Mouse (Mus musculus) CH12.LX (cell line): Measurements from ENCODE around the gene Lrp10. TPM values are rescaled to one million over a fixed set of nuclear protein-coding genes. Genes with fewer than 3 reads are reported as not detected.

Source experiments
- DNase-seq: peaks from one replicate; pipeline ENCODE4 v3.0.0-alpha.2; 2013; ENCODE audit errors: extremely low read depth
- H3K27ac ChIP-seq: 2 replicates; pipeline ENCODE4 v1.5.1; 2012; ENCODE audit warnings: low read depth, mild to moderate bottlenecking, control low read depth, moderate library complexity; ENCODE audit not compliant: insufficient read depth
- H3K27me3 ChIP-seq: replicated peaks from 2 replicates; pipeline ENCODE3; 2012; ENCODE audit warnings: inconsistent platforms
- H3K36me3 ChIP-seq, 2 experiments: replicated peaks in 1 of 2; 2 replicates each; pipeline versions ENCODE3 to v1.6.1; 2012; ENCODE audit warnings: inconsistent platforms in 1 of 2, low read length in 1 of 2, mild to moderate bottlenecking in 1 of 2, mixed read lengths in 1 of 2, moderate library complexity in 1 of 2; ENCODE audit not compliant: control insufficient read depth in 1 of 2, insufficient read depth in 1 of 2
- H3K4me1 ChIP-seq, 2 experiments: 2 replicates each; pipeline ENCODE4 v1.6.1; 2012; ENCODE audit warnings: inconsistent platforms in 1 of 2, moderate library complexity in 1 of 2; ENCODE audit not compliant: insufficient read depth in 2 of 2, control insufficient read depth in 1 of 2
- H3K4me2 ChIP-seq: 2 replicates; pipeline ENCODE4 v1.6.1; 2012; ENCODE audit warnings: low read depth, mild to moderate bottlenecking, control low read depth; ENCODE audit not compliant: poor library complexity, insufficient read depth, severe bottlenecking
- H3K4me3 ChIP-seq, 3 experiments: fragments of 150-350 bp in 1 of 3; sonication (generic) in 1 of 3; replicated peaks in 1 of 3; 2 replicates each; pipeline versions ENCODE3 to v1.5.1; 2011 to 2012; ENCODE audit warnings: low read depth in 2 of 3, low read length in 2 of 3, mild to moderate bottlenecking in 2 of 3, moderate library complexity in 2 of 3, control low read depth in 1 of 3, improper control_type of control experiment in 1 of 3, inconsistent platforms in 1 of 3, mixed read lengths in 1 of 3; ENCODE audit not compliant: poor library complexity in 1 of 3
- H3K79me2 ChIP-seq: replicated peaks from 2 replicates; pipeline ENCODE4 v1.6.1; 2012; ENCODE audit warnings: mild to moderate bottlenecking, moderate library complexity; ENCODE audit not compliant: control insufficient read depth, poor library complexity, insufficient read depth, severe bottlenecking; ENCODE audit errors: extremely low read depth
- H3K9ac ChIP-seq: 2 replicates; pipeline ENCODE4 v1.6.1; 2012; ENCODE audit warnings: low read depth, mild to moderate bottlenecking, control low read depth, moderate library complexity; ENCODE audit not compliant: insufficient read depth
- H3K9me3 ChIP-seq: replicated peaks from 2 replicates; pipeline ENCODE3; 2012; ENCODE audit warnings: low read length, inconsistent platforms, mixed read lengths
- BHLHE40 ChIP-seq: IDR thresholded peaks from 2 replicates; pipeline ENCODE4 v1.6.1; 2011; ENCODE audit warnings: mild to moderate bottlenecking, low read depth, low read length, improper control_type of control experiment
- CHD1 ChIP-seq: IDR thresholded peaks from 2 replicates; pipeline ENCODE4 v1.6.1; 2012; ENCODE audit warnings: low read depth, low read length, improper control_type of control experiment, inconsistent platforms
- CHD2 ChIP-seq: IDR thresholded peaks from 2 replicates; pipeline ENCODE4 v1.6.1; 2011; ENCODE audit warnings: low read length, improper control_type of control experiment
- CTCF ChIP-seq, 2 experiments: IDR thresholded peaks in 1 of 2; conservative IDR thresholded peaks in 1 of 2; 2 replicates each; pipeline ENCODE4 v1.5.1; 2011 to 2012; ENCODE audit warnings: low read depth in 2 of 2, low read length in 2 of 2, improper control_type of control experiment in 1 of 2, inconsistent platforms in 1 of 2, mild to moderate bottlenecking in 1 of 2, moderate library complexity in 1 of 2
- E2F4 ChIP-seq: IDR thresholded peaks from 2 replicates; pipeline ENCODE4 v1.6.1; 2011; ENCODE audit warnings: low read depth, low read length, improper control_type of control experiment; ENCODE audit not compliant: insufficient replicate concordance
- ELF1 ChIP-seq: IDR thresholded peaks from 2 replicates; pipeline ENCODE4 v1.6.1; 2014; ENCODE audit warnings: low read depth, mild to moderate bottlenecking, inconsistent platforms, low read length, improper control_type of control experiment
- EP300 ChIP-seq: IDR thresholded peaks from 2 replicates; pipeline ENCODE4 v1.6.1; 2011; ENCODE audit warnings: low read length, improper control_type of control experiment
- GABPA ChIP-seq: IDR thresholded peaks from 2 replicates; pipeline ENCODE4 v1.6.1; 2012; ENCODE audit warnings: low read depth, low read length, improper control_type of control experiment, inconsistent platforms; ENCODE audit not compliant: insufficient replicate concordance
- HCFC1 ChIP-seq: IDR thresholded peaks from 2 replicates; pipeline ENCODE4 v1.6.1; 2012; ENCODE audit warnings: low read depth, mild to moderate bottlenecking, inconsistent platforms, low read length, improper control_type of control experiment
- IRF4 ChIP-seq: IDR thresholded peaks from 2 replicates; pipeline ENCODE4 v1.6.1; 2014; ENCODE audit warnings: low read depth, mild to moderate bottlenecking, inconsistent platforms, low read length, improper control_type of control experiment
- JUND ChIP-seq: conservative IDR thresholded peaks from 2 replicates; pipeline ENCODE4 v1.6.1; 2011; ENCODE audit warnings: low read depth, low read length, improper control_type of control experiment
- MAFK ChIP-seq: IDR thresholded peaks from 2 replicates; pipeline ENCODE4 v1.6.1; 2011; ENCODE audit warnings: low read length, improper control_type of control experiment; ENCODE audit not compliant: insufficient replicate concordance
- MAX ChIP-seq: IDR thresholded peaks from 2 replicates; pipeline ENCODE4 v1.6.1; 2011; ENCODE audit warnings: low read length, improper control_type of control experiment
- MAZ ChIP-seq: IDR thresholded peaks from 2 replicates; pipeline ENCODE4 v1.6.1; 2012; ENCODE audit warnings: low read depth, mild to moderate bottlenecking, inconsistent platforms, low read length, improper control_type of control experiment, moderate library complexity
- MEF2A ChIP-seq: IDR thresholded peaks from 2 replicates; pipeline ENCODE4 v1.6.1; 2014; ENCODE audit warnings: low read depth, mild to moderate bottlenecking, inconsistent platforms, low read length, improper control_type of control experiment, borderline replicate concordance
- MXI1 ChIP-seq: IDR thresholded peaks from 2 replicates; pipeline ENCODE4 v1.6.1; 2011; ENCODE audit warnings: mild to moderate bottlenecking, low read depth, low read length, improper control_type of control experiment
- MYC ChIP-seq: IDR thresholded peaks from 2 replicates; pipeline ENCODE4 v1.6.1; 2011; ENCODE audit warnings: low read depth, mild to moderate bottlenecking, improper control_type of control experiment, low read length
- NELFE ChIP-seq: IDR thresholded peaks from 2 replicates; pipeline ENCODE4 v1.6.1; 2011; ENCODE audit warnings: low read depth, low read length, improper control_type of control experiment
- NRF1 ChIP-seq: IDR thresholded peaks from 2 replicates; pipeline ENCODE4 v1.6.1; 2014; ENCODE audit warnings: low read depth, mild to moderate bottlenecking, inconsistent platforms, low read length, improper control_type of control experiment, moderate library complexity
- PAX5 ChIP-seq: IDR thresholded peaks from 2 replicates; pipeline ENCODE4 v1.6.1; 2012; ENCODE audit warnings: low read length, inconsistent platforms, mixed read lengths
- POLR2A ChIP-seq: IDR thresholded peaks from 2 replicates; pipeline ENCODE4 v1.6.1; 2011; ENCODE audit warnings: low read depth, mild to moderate bottlenecking, improper control_type of control experiment, low read length
- POLR2AphosphoS2 ChIP-seq: IDR thresholded peaks from 2 replicates; pipeline ENCODE4 v1.6.1; 2011; ENCODE audit warnings: low read depth, low read length, improper control_type of control experiment
- RAD21 ChIP-seq: IDR thresholded peaks from 2 replicates; pipeline ENCODE4 v1.6.1; 2011; ENCODE audit warnings: low read depth, mild to moderate bottlenecking, low read length, improper control_type of control experiment, moderate library complexity
- SIN3A ChIP-seq: IDR thresholded peaks from 2 replicates; pipeline ENCODE4 v1.6.1; 2012; ENCODE audit warnings: low read length, improper control_type of control experiment, inconsistent platforms
- SMC3 ChIP-seq: IDR thresholded peaks from 2 replicates; pipeline ENCODE4 v1.6.1; 2011; ENCODE audit warnings: low read depth, low read length, improper control_type of control experiment
- TBP ChIP-seq: conservative IDR thresholded peaks from 2 replicates; pipeline ENCODE4 v1.6.1; 2011; ENCODE audit warnings: low read depth, low read length, improper control_type of control experiment
- TCF12 ChIP-seq: IDR thresholded peaks from 2 replicates; pipeline ENCODE4 v1.6.1; 2014; ENCODE audit warnings: low read depth, mild to moderate bottlenecking, inconsistent platforms, low read length, improper control_type of control experiment
- UBTF ChIP-seq: IDR thresholded peaks from 2 replicates; pipeline ENCODE4 v1.6.1; 2012; ENCODE audit warnings: low read depth, mild to moderate bottlenecking, inconsistent platforms, low read length, improper control_type of control experiment, moderate library complexity
- USF2 ChIP-seq: conservative IDR thresholded peaks from 2 replicates; pipeline ENCODE4 v1.6.1; 2011; ENCODE audit warnings: low read depth, low read length, improper control_type of control experiment
- ZC3H11A ChIP-seq: IDR thresholded peaks from 2 replicates; pipeline ENCODE4 v1.6.1; 2012; ENCODE audit warnings: low read depth, mild to moderate bottlenecking, inconsistent platforms, low read length, improper control_type of control experiment
- ZMIZ1 ChIP-seq: IDR thresholded peaks from 2 replicates; pipeline ENCODE4 v1.6.1; 2012; ENCODE audit warnings: low read depth, mild to moderate bottlenecking, inconsistent platforms, low read length, improper control_type of control experiment
- ZNF384 ChIP-seq: IDR thresholded peaks from 2 replicates; pipeline ENCODE4 v1.6.1; 2012; ENCODE audit warnings: low read depth, low read length, improper control_type of control experiment, inconsistent platforms
- dilution Hi-C: fragments of 300-500 bp; cut with MboI; formaldehyde crosslinking; loops from 2 replicates; pipeline ENCODE4 v1.14.3; 2020; ENCODE audit warnings: low sequenced_read_pairs; ENCODE audit not compliant: extremely low pct_unique_long_range_greater_than_20kb, extremely low pct_ligation_motif_present
- in situ Hi-C: fragments of 300-500 bp; cut with MboI; formaldehyde crosslinking; loops from 3 replicates; pipeline ENCODE4 v1.14.3; 2019; ENCODE audit warnings: low sequenced_read_pairs, low pct_ligation_motif_present, low pct_unique_long_range_greater_than_20kb, mixed read lengths
- polyA plus RNA-seq: library from polyadenylated mRNA; unstranded; fragments of >175 nt; gene quantifications from 2 replicates; pipeline ENCODE4 v1.2.1, GENCODE M21; 2012; ENCODE audit warnings: low read depth; ENCODE audit not compliant: insufficient read length
- total RNA-seq, 2 experiments: library from RNA; depleted of rRNA; stranded (reverse); fragments of 300-350 nt in 1 of 2; fragments of >200 nt in 1 of 2; gene quantifications; 2 replicates each; pipeline ENCODE4 v1.2.3; 2012 to 2014

Lrp10 gene
- total and polyA plus RNA-seq, 3 experiments: 28.7 to 79.8 (median 60.0) TPM

GRCm38 (mm10) chr14:54482498-54482897, 18.6 kb downstream of the Lrp10 start:
- Histone ChIP-seq H3K27me3 (no peaks in the 10 kb centered on the region), H3K27ac (no peak overlapping the region)

GRCm38 (mm10) chr14:54485899-54486298, 22.0 kb downstream of the Lrp10 start:
- no peak overlapping the region for H3K27ac ChIP-seq

More at GRCm38 (mm10) chr14:54482498-54482897, 18.6 kb downstream of the Lrp10 start:
- in situ Hi-C loops: no loop called here
- H3K9ac ChIP-seq: no peak overlapping the region
- TF ChIP-seq SIN3A (no peak), IRF4 (no peak), JUND (no peak), GABPA (no peak), ZNF384 (no peak), MAX (peak; percentile 62; the same call in 1 of the 2 replicates), BHLHE40 (no peak), HCFC1 (no peak), TBP (no peak), NRF1 (no peak), EP300 (no peak), RAD21 (peak; percentile 44), ELF1 (peak; percentile 22; the same call in 1 of the 2 replicates), USF2 (no peak), UBTF (no peak), CHD1 (no peak), CHD2 (no peak), MXI1 (0 out of 2 replicates have a peak, but pooled peaks have one; percentile 24), NELFE (no peak), MAFK (no peak), CTCF (conservative IDR thresholded peaks at IDR 0.05 in 1 of 2, IDR thresholded peaks at IDR 0.05 in 1 of 2; ENCODE audit: low read depth in 2 of 2, low read length in 2 of 2) (peak; percentile 71), MYC (peak; percentile 80; the same call in 1 of the 2 replicates), POLR2A (no peak), SMC3 (peak; percentile 48; the same call in 1 of the 2 replicates), MAZ (no peak)
- no peaks in the 10 kb centered on the region for H3K36me3 ChIP-seq
- H3K79me2 ChIP-seq: no peaks in the 10 kb centered on the region
- dilution Hi-C loops: no loop called here
- no peak overlapping the region for H3K4me3 ChIP-seq
- DNase-seq: peak; percentile 62
- H3K4me1 ChIP-seq: peaks cover 14 to 24% of the 10 kb centered on the region in 2 experiments
- H3K4me2 ChIP-seq: no peak overlapping the region
- H3K9me3 ChIP-seq: no peaks in the 10 kb centered on the region

More at GRCm38 (mm10) chr14:54485899-54486298, 22.0 kb downstream of the Lrp10 start:
- no peaks in the 10 kb centered on the region for H3K27me3 ChIP-seq
- dilution Hi-C loops: no loop called here
- no peak for TF ChIP-seq SMC3
- no peak for TF ChIP-seq JUND
- no peak for TF ChIP-seq MYC
- no peak for TF ChIP-seq ZNF384
- no peak for TF ChIP-seq ZC3H11A
- TF ChIP-seq MEF2A: no peak
- no peak for TF ChIP-seq CTCF (conservative IDR thresholded peaks at IDR 0.05 in 1 of 2, IDR thresholded peaks at IDR 0.05 in 1 of 2; ENCODE audit: low read depth in 2 of 2, low read length in 2 of 2)
- no peak for TF ChIP-seq POLR2AphosphoS2
- TF ChIP-seq ZMIZ1: no peak
- TF ChIP-seq TCF12: no peak
- no peak for TF ChIP-seq NELFE
- no peak for TF ChIP-seq E2F4
- TF ChIP-seq UBTF: no peak
- TF ChIP-seq CHD1: no peak
- TF ChIP-seq EP300: no peak
- no peak for TF ChIP-seq PAX5
- TF ChIP-seq, all 38 proteins: peak for 0
- H3K79me2 ChIP-seq: no peaks in the 10 kb centered on the region
- no peak overlapping the region for H3K9ac ChIP-seq
- H3K4me3 ChIP-seq: no peak overlapping the region
- H3K4me1 ChIP-seq: peaks cover 4 to 10% of the 10 kb centered on the region in 2 experiments
- H3K9me3 ChIP-seq: no peaks in the 10 kb centered on the region
- DNase-seq: no peak
- in situ Hi-C loops: no loop called here
- H3K4me2 ChIP-seq: no peak overlapping the region
- H3K36me3 ChIP-seq: no peaks in the 10 kb centered on the region
